Mouse (Mus musculus) MEL (cell line): ENCODE data around the gene Hps4. TPM values are rescaled to one million over a fixed set of nuclear protein-coding genes. Genes with fewer than 3 reads are reported as not detected.

Experiments used
- DNase-seq: peaks from one replicate; pipeline ENCODE4 v3.0.0; 2011; ENCODE audit warnings: low read depth, low spot score
- H3K27ac ChIP-seq: 2 replicates; pipeline ENCODE4 v1.5.1; 2012; ENCODE audit warnings: low read depth, mild to moderate bottlenecking, control low read depth, low read length, moderate library complexity; ENCODE audit not compliant: control insufficient read depth
- H3K27me3 ChIP-seq, 2 experiments: fragments of 150-350 bp in 1 of 2; sonication (generic) in 1 of 2; 2 replicates each; pipeline ENCODE4 v1.6.1; 2012; ENCODE audit warnings: low read length in 2 of 2, mild to moderate bottlenecking in 2 of 2, improper control_type of control experiment in 1 of 2, moderate library complexity in 1 of 2; ENCODE audit not compliant: insufficient read depth in 2 of 2, control insufficient read depth in 1 of 2
- H3K36me3 ChIP-seq, 2 experiments: 2 replicates each; pipeline ENCODE4 v1.6.1; 2012 to 2014; ENCODE audit warnings: low read length in 2 of 2, improper control_type of control experiment in 1 of 2, inconsistent platforms in 1 of 2, mild to moderate bottlenecking in 1 of 2; ENCODE audit not compliant: insufficient read depth in 2 of 2, control insufficient read depth in 1 of 2
- H3K4me1 ChIP-seq, 2 experiments: fragments of 150-350 bp in 1 of 2; sonication (generic) in 1 of 2; 2 replicates each; pipeline ENCODE4 v1.6.1; 2012; ENCODE audit warnings: low read length in 2 of 2, improper control_type of control experiment in 1 of 2, mild to moderate bottlenecking in 1 of 2; ENCODE audit not compliant: insufficient read depth in 2 of 2, control insufficient read depth in 1 of 2
- H3K4me3 ChIP-seq, 2 experiments: fragments of 150-350 bp in 1 of 2; sonication (generic) in 1 of 2; 2 replicates each; pipeline ENCODE4 v1.5.1; 2012; ENCODE audit warnings: low read depth in 2 of 2, low read length in 2 of 2, mild to moderate bottlenecking in 2 of 2, moderate library complexity in 2 of 2, control low read depth in 1 of 2, improper control_type of control experiment in 1 of 2; ENCODE audit not compliant: control insufficient read depth in 1 of 2, insufficient read depth in 1 of 2
- H3K79me2 ChIP-seq: 2 replicates; pipeline ENCODE4 v1.6.1; 2012; ENCODE audit warnings: mild to moderate bottlenecking, low read length, moderate library complexity; ENCODE audit not compliant: control insufficient read depth, poor library complexity, insufficient read depth
- H3K9ac ChIP-seq: 2 replicates; pipeline ENCODE4 v1.6.1; 2012; ENCODE audit warnings: low read depth, mild to moderate bottlenecking, control low read depth, low read length, moderate library complexity; ENCODE audit not compliant: control insufficient read depth, poor library complexity, severe bottlenecking
- H3K9me3 ChIP-seq: fragments of 150-350 bp; sonication (generic); replicated peaks from 2 replicates; pipeline ENCODE4 v1.6.1; 2012; ENCODE audit warnings: mild to moderate bottlenecking, low read length, improper control_type of control experiment, moderate library complexity; ENCODE audit not compliant: insufficient read depth
- CHD1 ChIP-seq: IDR thresholded peaks from 2 replicates; pipeline ENCODE4 v1.6.1; 2012; ENCODE audit warnings: low read depth, mild to moderate bottlenecking, inconsistent platforms, low read length, improper control_type of control experiment
- CHD2 ChIP-seq: IDR thresholded peaks from 2 replicates; pipeline ENCODE4 v1.6.1; 2011; ENCODE audit warnings: low read length, improper control_type of control experiment
- E2F4 ChIP-seq: IDR thresholded peaks from 2 replicates; pipeline ENCODE4 v1.6.1; 2011; ENCODE audit warnings: low read depth, low read length, improper control_type of control experiment, borderline replicate concordance
- ELF1 ChIP-seq: IDR thresholded peaks from 2 replicates; pipeline ENCODE4 v1.6.1; 2014; ENCODE audit warnings: low read depth, mild to moderate bottlenecking, inconsistent platforms, low read length, improper control_type of control experiment, moderate library complexity
- EP300 ChIP-seq, 2 experiments: IDR thresholded peaks; 2 replicates each; pipeline ENCODE4 v1.6.1; 2011; ENCODE audit warnings: improper control_type of control experiment in 2 of 2, low read length in 2 of 2, low read depth in 1 of 2, mild to moderate bottlenecking in 1 of 2
- GABPA ChIP-seq: IDR thresholded peaks from 2 replicates; pipeline ENCODE4 v1.6.1; 2012; ENCODE audit warnings: low read depth, mild to moderate bottlenecking, inconsistent platforms, low read length, improper control_type of control experiment, moderate library complexity
- GATA1 ChIP-seq: IDR thresholded peaks from 2 replicates; pipeline ENCODE4 v1.6.1; 2011; ENCODE audit warnings: low read depth, low read length, improper control_type of control experiment
- HCFC1 ChIP-seq: IDR thresholded peaks from 2 replicates; pipeline ENCODE4 v1.6.1; 2012; ENCODE audit warnings: low read depth, mild to moderate bottlenecking, inconsistent platforms, low read length, improper control_type of control experiment, moderate library complexity
- JUND ChIP-seq: IDR thresholded peaks from 2 replicates; pipeline ENCODE4 v1.6.1; 2011; ENCODE audit warnings: low read depth, mild to moderate bottlenecking, improper control_type of control experiment, low read length
- KAT2A ChIP-seq: conservative IDR thresholded peaks from 2 replicates; pipeline ENCODE4 v1.6.1; 2012; ENCODE audit warnings: low read depth, low read length, improper control_type of control experiment, inconsistent platforms
- MAFK ChIP-seq: IDR thresholded peaks from 2 replicates; pipeline ENCODE4 v1.6.1; 2011; ENCODE audit warnings: low read depth, mild to moderate bottlenecking, low read length, improper control_type of control experiment, borderline replicate concordance
- MAX ChIP-seq: IDR thresholded peaks from 2 replicates; pipeline ENCODE4 v1.6.1; 2011; ENCODE audit warnings: low read length, improper control_type of control experiment
- MAZ ChIP-seq: IDR thresholded peaks from 2 replicates; pipeline ENCODE4 v1.6.1; 2012; ENCODE audit warnings: low read depth, mild to moderate bottlenecking, inconsistent platforms, low read length, improper control_type of control experiment
- MEF2A ChIP-seq: IDR thresholded peaks from 2 replicates; pipeline ENCODE4 v1.6.1; 2014; ENCODE audit warnings: low read depth, mild to moderate bottlenecking, inconsistent platforms, low read length, improper control_type of control experiment; ENCODE audit not compliant: poor library complexity, insufficient replicate concordance, severe bottlenecking; ENCODE audit errors: extremely low read depth
- MYB ChIP-seq: IDR thresholded peaks from 2 replicates; pipeline ENCODE4 v1.6.1; 2011; ENCODE audit warnings: mild to moderate bottlenecking, low read depth, low read length, improper control_type of control experiment
- MYC ChIP-seq: IDR thresholded peaks from 2 replicates; pipeline ENCODE4 v1.6.1; 2011; ENCODE audit warnings: low read depth, mild to moderate bottlenecking, low read length, improper control_type of control experiment, moderate library complexity
- NELFE ChIP-seq: IDR thresholded peaks from 2 replicates; pipeline ENCODE4 v1.6.1; 2011; ENCODE audit warnings: low read depth, low read length, improper control_type of control experiment
- NRF1 ChIP-seq: IDR thresholded peaks from 2 replicates; pipeline ENCODE4 v1.6.1; 2014; ENCODE audit warnings: low read depth, mild to moderate bottlenecking, inconsistent platforms, low read length, improper control_type of control experiment, moderate library complexity; ENCODE audit not compliant: poor library complexity, insufficient read depth, severe bottlenecking
- POLR2A ChIP-seq, 2 experiments: IDR thresholded peaks; 2 replicates each; pipeline ENCODE4 v1.6.1; 2011 to 2012; ENCODE audit warnings: low read length in 2 of 2, mild to moderate bottlenecking in 2 of 2, control low read depth in 1 of 2, improper control_type of control experiment in 1 of 2, low read depth in 1 of 2, moderate library complexity in 1 of 2; ENCODE audit not compliant: control insufficient read depth in 1 of 2, insufficient read depth in 1 of 2, poor library complexity in 1 of 2
- POLR2AphosphoS5 ChIP-seq: IDR thresholded peaks from 2 replicates; pipeline ENCODE4 v1.6.1; 2012; ENCODE audit warnings: low read depth, borderline replicate concordance, mild to moderate bottlenecking, inconsistent platforms, low read length, moderate library complexity, mixed read lengths
- RCOR1 ChIP-seq: IDR thresholded peaks from 2 replicates; pipeline ENCODE4 v1.6.1; 2012; ENCODE audit warnings: low read depth, mild to moderate bottlenecking, inconsistent platforms, low read length, improper control_type of control experiment
- SIN3A ChIP-seq: IDR thresholded peaks from 2 replicates; pipeline ENCODE4 v1.6.1; 2012; ENCODE audit warnings: low read length, improper control_type of control experiment, inconsistent platforms
- TAL1 ChIP-seq: IDR thresholded peaks from 2 replicates; pipeline ENCODE4 v1.6.1; 2012; ENCODE audit warnings: mild to moderate bottlenecking, inconsistent platforms, low read length, moderate library complexity, mixed read lengths
- TBP ChIP-seq: IDR thresholded peaks from 2 replicates; pipeline ENCODE4 v1.8.0; 2011; ENCODE audit warnings: low read depth, low read length, improper control_type of control experiment
- TCF12 ChIP-seq: IDR thresholded peaks from 2 replicates; pipeline ENCODE4 v1.6.1; 2014; ENCODE audit warnings: low read depth, mild to moderate bottlenecking, inconsistent platforms, low read length, improper control_type of control experiment, moderate library complexity
- UBTF ChIP-seq: IDR thresholded peaks from 2 replicates; pipeline ENCODE4 v1.6.1; 2012; ENCODE audit warnings: low read depth, mild to moderate bottlenecking, inconsistent platforms, low read length, improper control_type of control experiment, moderate library complexity, borderline replicate concordance; ENCODE audit not compliant: insufficient read depth
- USF1 ChIP-seq: IDR thresholded peaks from 2 replicates; pipeline ENCODE4 v1.6.1; 2014; ENCODE audit warnings: low read depth, mild to moderate bottlenecking, inconsistent platforms, low read length, improper control_type of control experiment, moderate library complexity
- USF2 ChIP-seq, 2 experiments: IDR thresholded peaks; 2 replicates each; pipeline ENCODE4 v1.6.1; 2011 to 2012; ENCODE audit warnings: improper control_type of control experiment in 2 of 2, low read length in 2 of 2, borderline replicate concordance in 1 of 2, inconsistent platforms in 1 of 2, low read depth in 1 of 2, mild to moderate bottlenecking in 1 of 2; ENCODE audit not compliant: insufficient read depth in 1 of 2
- ZKSCAN1 ChIP-seq: IDR thresholded peaks from 2 replicates; pipeline ENCODE4 v1.6.1; 2012; ENCODE audit warnings: low read depth, mild to moderate bottlenecking, inconsistent platforms, low read length, improper control_type of control experiment, moderate library complexity
- ZMIZ1 ChIP-seq: IDR thresholded peaks from 2 replicates; pipeline ENCODE4 v1.6.1; 2012; ENCODE audit warnings: low read depth, mild to moderate bottlenecking, inconsistent platforms, low read length, improper control_type of control experiment, moderate library complexity
- ZNF384 ChIP-seq: IDR thresholded peaks from 2 replicates; pipeline ENCODE4 v1.6.1; 2012; ENCODE audit warnings: low read depth, mild to moderate bottlenecking, inconsistent platforms, low read length, improper control_type of control experiment
- polyA plus RNA-seq, 2 experiments: library from polyadenylated mRNA; stranded (reverse) in 1 of 2; unstranded in 1 of 2; fragments of >175 nt in 1 of 2; fragments of >200 nt in 1 of 2; gene quantifications; 2 replicates each; pipeline versions ENCODE4 v1.2.1 to v1.2.4; 2012; ENCODE audit warnings: low replicate concordance in 2 of 2, low read depth in 1 of 2; ENCODE audit not compliant: insufficient read length in 2 of 2, insufficient read depth in 1 of 2, missing spikeins in 1 of 2
- total RNA-seq: library from RNA; depleted of rRNA; stranded (reverse); fragments of 300-350 nt; gene quantifications from 2 replicates; pipeline ENCODE4 v1.2.3, GENCODE M21; 2012

The Hps4 gene
- total and polyA plus RNA-seq, 3 experiments, result 37.1 to 41.7 TPM; not detected in 1

- peak overlapping the region; percentile 11; the same call in 1 of the 2 replicates for H3K9ac ChIP-seq
These were observed 47.3 kb upstream of the Hps4 start for GRCm38 (mm10) chr5:112295564-112295963.

GRCm38 (mm10) chr5:112296404-112297181 lies 46.3 kb upstream of the Hps4 start:
- no peak overlapping the region for H3K4me3 ChIP-seq
- H3K36me3 ChIP-seq, result peaks cover 0 to 25% of the 10 kb centered on the region in 2 experiments; a peak in 2 of 4 replicates
- peak; percentile 71 for DNase-seq
- no peaks in the 10 kb centered on the region for H3K9me3 ChIP-seq
- H3K27me3 ChIP-seq, result no peaks in the 10 kb centered on the region
- H3K9ac ChIP-seq, result no peak overlapping the region; the same call in 1 of the 2 replicates
- H3K79me2 ChIP-seq, result peaks cover 53% of the 10 kb centered on the region; the same call in 1 of the 2 replicates
- peaks cover 23 to 42% of the 10 kb centered on the region in 2 experiments for H3K4me1 ChIP-seq
- peak overlapping the region; percentile 57 for H3K27ac ChIP-seq
- no peak for TF ChIP-seq USF1
- TF ChIP-seq TAL1, result peak; percentile 65
- no peak for TF ChIP-seq HCFC1
- TF ChIP-seq TCF12, result peak; percentile 66
- no peak for TF ChIP-seq CHD1
- no peak for TF ChIP-seq ELF1
- TF ChIP-seq ZKSCAN1, result no peak
- peak; percentile 58 for TF ChIP-seq MYC
- no peak for TF ChIP-seq GABPA
- no peak for TF ChIP-seq USF2 (IDR thresholded peaks at IDR 0.05; ENCODE audit: borderline replicate concordance in 1 of 2, insufficient read depth in 1 of 2, low read depth in 1 of 2, low read length in 2 of 2)
- no peak for TF ChIP-seq ZMIZ1
- TF ChIP-seq UBTF, result no peak
- TF ChIP-seq CHD2, result no peak
- no peak for TF ChIP-seq NELFE
- peak; percentile 18 to 70; a peak in 3 of 4 replicates for TF ChIP-seq EP300 (IDR thresholded peaks at IDR 0.05; ENCODE audit: low read depth in 1 of 2, low read length in 2 of 2)
- TF ChIP-seq POLR2A (IDR thresholded peaks at IDR 0.05; ENCODE audit: control insufficient read depth in 1 of 2, insufficient read depth in 1 of 2, low read depth in 1 of 2, low read length in 2 of 2, poor library complexity in 1 of 2), result no peak
- no peak for TF ChIP-seq MAFK
- TF ChIP-seq GATA1, result no peak; the same call in 1 of the 2 replicates
- TF ChIP-seq MEF2A, result no peak
- TF ChIP-seq MAZ, result peak; percentile 33; the same call in 1 of the 2 replicates
- no peak for TF ChIP-seq TBP
- TF ChIP-seq NRF1, result no peak

More at GRCm38 (mm10) chr5:112295564-112295963, 47.3 kb upstream of the Hps4 start:
- Histone ChIP-seq H3K36me3 (peaks cover 0 to 25% of the 10 kb centered on the region in 2 experiments; a peak in 2 of 4 replicates), H3K4me3 (no peak overlapping the region), H3K9me3 (no peaks in the 10 kb centered on the region), H3K4me1 (peaks cover 23 to 42% of the 10 kb centered on the region in 2 experiments), H3K27ac (peak overlapping the region; percentile 57), H3K27me3 (no peaks in the 10 kb centered on the region), H3K79me2 (peaks cover 61% of the 10 kb centered on the region; the same call in 1 of the 2 replicates)
- no peak for TF ChIP-seq EP300 (IDR thresholded peaks at IDR 0.05; ENCODE audit: low read depth in 1 of 2, low read length in 2 of 2)
- TF ChIP-seq RCOR1, result no peak
- no peak for TF ChIP-seq MAZ
- TF ChIP-seq ZKSCAN1, result no peak
- TF ChIP-seq MAX, result no peak
- TF ChIP-seq GATA1, result no peak
- TF ChIP-seq MYB, result no peak
- no peak for TF ChIP-seq SIN3A
- no peak for TF ChIP-seq USF1
- TF ChIP-seq POLR2AphosphoS5, result no peak
- TF ChIP-seq TCF12, result no peak
- TF ChIP-seq NELFE, result no peak
- TF ChIP-seq E2F4, result no peak
- TF ChIP-seq NRF1, result no peak
- no peak for TF ChIP-seq POLR2A (IDR thresholded peaks at IDR 0.05; ENCODE audit: control insufficient read depth in 1 of 2, insufficient read depth in 1 of 2, low read depth in 1 of 2, low read length in 2 of 2, poor library complexity in 1 of 2)
- no peak for TF ChIP-seq ZNF384
- TF ChIP-seq JUND, result no peak
- no peak for TF ChIP-seq KAT2A
- no peak for TF ChIP-seq TAL1
- no peak for DNase-seq
